Mouse (Mus musculus) cerebellum, adult (tissue): ENCODE data around the gene Gm10283.
"Not testable (repeated sequence)": the region's sequence is repeated elsewhere in the genome, so short reads cannot be mapped to it uniquely, and the experiment has no call there.

Experiments
- ATAC-seq: cut with Nextera tagmentation; 2 replicates; pipeline ENCODE4 v1.9.2; 2017; ENCODE audit warnings: mild to moderate bottlenecking, moderate library complexity, mixed read lengths; ENCODE audit not compliant: insufficient number of reproducible peaks, low FRiP score, low TSS enrichment

Gm10283 gene

GRCm38 (mm10) chr8:60503098-60503497 is at the start of gene Gm10283:
Gene Gm10283 (minus strand): TSS chr8:60503198.
- ATAC-seq, result no peak

DNA sequence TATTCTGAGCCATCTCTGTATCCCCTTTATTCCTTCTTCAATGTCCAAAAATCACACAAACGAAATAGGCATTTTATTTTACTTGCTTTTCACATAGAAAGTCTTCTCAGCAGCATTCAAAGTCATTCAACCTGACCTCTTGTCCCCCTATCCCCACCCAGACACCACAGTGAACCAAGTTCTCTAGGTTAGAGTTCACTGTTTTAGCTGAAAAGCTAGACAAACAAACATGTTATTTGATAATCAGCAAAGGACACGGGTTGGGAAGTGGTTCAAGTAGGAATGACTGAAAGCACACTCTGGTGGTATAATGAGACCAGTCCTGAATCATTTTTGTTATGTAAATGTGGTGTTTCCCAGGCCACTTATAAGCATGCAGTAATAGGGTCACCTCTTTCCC is 31.9 kb upstream of the Gm10283 start:
- ATAC-seq, result no peak

DNA sequence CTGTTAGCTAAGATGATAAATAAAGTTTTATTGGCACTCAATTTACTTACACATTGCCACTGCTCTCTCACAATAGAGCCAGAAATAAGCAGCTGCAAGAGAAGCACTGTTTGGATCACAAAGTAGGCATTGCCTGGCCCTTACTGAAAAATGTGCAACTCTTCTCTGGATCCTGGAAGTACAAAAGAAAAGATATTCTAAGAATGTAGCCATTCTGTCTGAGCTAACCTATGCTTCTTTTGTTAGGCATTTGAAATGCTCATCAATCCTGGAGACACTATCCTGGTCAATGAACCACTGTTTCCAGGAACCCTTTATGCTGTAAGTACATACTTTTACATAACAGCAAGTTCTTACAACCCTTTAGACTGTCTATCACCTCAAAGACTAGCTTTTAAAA is 15.3 kb upstream of the Gm10283 start:
- ATAC-seq, result no peak

- peak; percentile 96 for ATAC-seq
These were observed 2.9 kb upstream of the Gm10283 start, which contains the start of gene Aadat for GRCm38 (mm10) chr8:60505653-60506521. Gene Aadat (plus strand): TSS chr8:60505932.

- not testable (repeated sequence) for ATAC-seq
These were observed 8.0 kb downstream of the Gm10283 start for GRCm38 (mm10) chr8:60495046-60495445.

GRCm38 (mm10) chr8:60494606-60495005 is 8.4 kb downstream of the Gm10283 start:
- no peak for ATAC-seq

DNA sequence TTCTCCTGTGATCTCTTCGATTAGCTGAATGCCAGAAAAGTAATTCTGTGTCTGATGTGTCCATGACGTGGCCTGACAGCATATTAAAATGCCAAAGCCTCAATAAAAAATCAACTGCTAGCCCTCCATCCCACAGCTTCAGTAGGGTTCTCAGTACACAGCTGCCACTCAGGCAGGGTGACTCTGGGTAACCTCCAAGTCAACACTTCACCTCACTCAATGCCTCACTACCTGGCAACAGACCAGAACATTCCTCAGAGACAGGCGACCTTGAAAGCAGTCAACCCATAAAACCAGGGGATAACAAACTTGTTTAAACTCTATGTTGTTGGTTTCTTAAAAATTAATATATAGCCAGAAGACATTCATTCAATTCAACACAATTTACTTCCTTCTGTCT is 10.5 kb downstream of the Gm10283 start:
- no peak for ATAC-seq

DNA sequence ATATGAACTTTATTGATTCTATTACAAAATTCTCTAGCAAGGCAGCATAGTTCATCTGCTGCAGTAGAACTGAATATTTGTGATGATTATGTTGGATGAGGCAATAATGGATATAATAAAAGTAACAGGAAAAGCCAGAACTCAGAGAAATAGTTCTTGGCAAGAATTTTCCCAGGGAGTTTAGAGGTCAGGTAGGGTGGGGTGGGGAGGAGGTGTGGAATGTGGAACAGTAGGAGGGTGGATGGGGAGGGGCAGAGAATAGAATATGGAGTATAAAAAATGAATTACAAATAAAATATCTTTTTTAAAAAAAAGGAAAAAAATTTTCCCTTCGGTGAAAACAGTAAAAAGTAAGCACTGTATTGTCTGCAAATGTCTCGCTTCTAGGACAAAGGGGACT is 11.1 kb downstream of the Gm10283 start:
- no peak for ATAC-seq

- ATAC-seq, result no peak
These were observed 12.9 kb downstream of the Gm10283 start for GRCm38 (mm10) chr8:60490147-60490546.

- peak; percentile 81 for ATAC-seq
These were observed 36.2 kb downstream of the Gm10283 start for GRCm38 (mm10) chr8:60466686-60467335.

- no peak for ATAC-seq
These were observed 53.7 kb downstream of the Gm10283 start for GRCm38 (mm10) chr8:60449296-60449695.

- ATAC-seq, result no peak
These were observed 58.0 kb downstream of the Gm10283 start for GRCm38 (mm10) chr8:60444989-60445388.

DNA sequence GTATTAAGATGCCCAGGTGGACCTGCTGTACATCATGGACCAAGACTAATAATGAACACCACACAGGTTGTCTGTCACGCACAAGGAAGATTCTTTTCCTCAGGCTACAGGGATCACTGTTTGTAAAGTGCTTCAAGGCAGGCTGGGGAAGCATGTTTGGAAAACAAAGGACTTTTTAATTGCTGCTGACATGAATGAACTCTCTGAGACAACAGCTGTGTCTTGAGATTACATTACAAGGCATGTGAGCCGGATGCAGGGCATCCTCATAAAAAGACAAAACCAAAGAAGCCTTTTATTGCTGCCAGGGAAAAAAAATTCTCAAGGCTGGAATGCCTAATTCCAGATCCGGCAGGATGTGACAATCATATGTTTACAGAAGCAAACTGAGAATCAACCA is 64.4 kb downstream of the Gm10283 start:
- ATAC-seq, result no peak

GRCm38 (mm10) chr8:60436872-60437271 is 66.1 kb downstream of the Gm10283 start:
- ATAC-seq, result no peak

- no peak for ATAC-seq
These were observed 70.3 kb downstream of the Gm10283 start for GRCm38 (mm10) chr8:60432649-60433048.

DNA sequence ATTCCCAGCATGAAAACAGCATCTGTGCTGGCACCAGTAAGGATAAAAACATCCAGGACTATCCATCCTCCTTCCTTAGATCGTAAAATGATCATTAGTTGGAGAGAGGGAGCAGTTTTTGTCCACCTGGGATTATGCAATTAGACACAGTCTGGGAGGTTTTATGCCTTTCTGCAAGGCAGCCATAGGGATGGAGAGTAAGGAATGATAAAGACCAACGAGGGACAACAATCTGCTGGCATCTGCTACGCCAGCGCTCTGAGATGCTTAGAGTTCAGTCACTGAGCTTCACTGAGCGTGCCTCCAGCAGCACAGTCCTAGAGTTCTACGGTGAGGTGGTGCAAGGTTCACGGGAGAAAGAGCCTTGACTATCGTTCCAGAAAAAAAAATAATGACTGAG is 96.6 kb downstream of the Gm10283 start:
- no peak for ATAC-seq

- no peak for ATAC-seq
These were observed 97.9 kb downstream of the Gm10283 start for GRCm38 (mm10) chr8:60404994-60405548.

DNA sequence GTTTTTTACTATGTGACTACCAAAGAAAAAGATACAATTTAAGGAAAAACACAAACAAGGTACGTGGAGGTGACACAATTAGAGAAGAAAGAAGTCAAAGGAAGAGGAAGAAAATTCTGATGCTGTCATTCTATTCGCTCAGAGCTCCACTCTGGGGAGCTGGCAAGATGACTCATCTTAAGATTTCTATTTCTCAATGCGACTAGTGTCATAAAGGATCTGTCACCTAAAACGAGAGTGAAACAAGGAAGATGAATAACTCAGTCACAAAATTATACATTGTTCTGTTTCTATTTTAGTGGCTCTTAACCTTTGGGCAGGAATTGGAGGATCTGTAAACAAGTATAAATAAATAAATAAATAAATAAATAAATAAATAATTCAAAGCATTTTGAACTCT is 109.3 kb downstream of the Gm10283 start:
- ATAC-seq, result no peak

DNA sequence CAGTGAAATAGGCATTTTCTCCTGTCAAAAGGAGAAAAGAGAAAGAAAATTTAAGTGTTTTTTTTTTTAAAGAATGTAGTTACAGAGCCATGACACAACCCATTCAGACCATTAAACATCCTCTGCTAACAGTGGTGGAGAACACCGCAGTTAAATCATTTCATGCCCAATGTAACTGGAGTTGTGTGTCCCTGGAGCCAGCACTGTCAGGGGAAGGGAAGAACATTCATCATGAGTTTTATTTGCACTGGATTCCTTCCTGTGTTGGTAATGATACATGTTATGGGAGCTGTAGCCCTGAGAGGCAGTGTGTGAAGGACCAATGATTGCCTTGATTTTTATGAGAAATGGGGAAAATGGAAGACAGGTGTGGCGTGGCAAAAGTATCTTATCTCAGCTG is 116.4 kb downstream of the Gm10283 start:
- ATAC-seq, result no peak
